Mouse (Mus musculus) monocyte, adult 59 days (primary cell): Measurements from ENCODE around the gene Kcnh4. TPM values are rescaled to one million over a fixed set of nuclear protein-coding genes. Genes with fewer than 3 reads are reported as not detected.

Experiments used
- total RNA-seq, 2 experiments: library from RNA; stranded (reverse); gene quantifications; one replicate each; pipeline ENCODE4 v1.2.4; 2023

Gene Kcnh4
- total RNA-seq: under 1 TPM; 0.18 to 0.33 TPM

GRCm38 (mm10) chr11:100759611-100760233, at the start of gene Kcnh4:
TSS of gene Kcnh4 (minus strand) at chr11:100759942.

GRCm38 (mm10) chr11:100770646-100771408, 11.1 kb upstream of the Kcnh4 start, which contains the start of gene Ghdc:
TSS of gene Ghdc (minus strand) at chr11:100770957.

GRCm38 (mm10) chr11:100762831-100763230, 3.1 kb upstream of the Kcnh4 start, which contains the start of gene Hcrt:
TSS of gene Hcrt (minus strand) at chr11:100762931.

DNA sequence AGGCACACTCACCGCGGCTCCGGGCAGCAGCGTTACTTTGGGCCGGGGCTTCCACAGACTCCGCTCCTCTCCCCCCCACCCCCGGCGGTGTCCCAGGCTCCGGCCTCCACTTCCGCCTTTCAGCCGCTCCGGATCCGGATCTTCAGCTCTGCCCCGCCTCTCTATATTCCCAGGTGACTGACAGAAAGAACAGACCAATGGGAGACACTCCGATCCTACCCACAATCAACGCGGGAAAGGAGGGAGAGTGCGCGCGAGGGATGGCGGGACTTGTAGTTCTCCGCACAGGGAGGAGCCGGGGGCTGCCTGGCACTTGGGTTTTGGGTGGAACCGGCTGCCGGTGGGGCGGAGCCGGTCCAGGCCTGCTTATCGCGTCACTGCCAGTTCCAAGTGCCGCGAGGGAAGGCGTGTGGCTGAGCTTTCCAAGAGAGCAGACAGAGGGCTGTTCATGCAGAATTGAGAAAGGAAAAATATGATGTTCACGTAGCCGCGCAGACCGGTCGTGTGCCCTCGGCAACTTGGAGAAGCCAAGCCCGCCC, 21.6 kb downstream of the Kcnh4 start, which contains the start of gene Rab5c:
Gene Rab5c, minus strand, starts transcription at position 150 of the 539 bp plus-strand sequence.

GRCm38 (mm10) chr11:100713735-100714533, 45.8 kb downstream of the Kcnh4 start, which contains the start of gene Hspb9:
TSS of gene Hspb9 (plus strand) at chr11:100713850.

DNA sequence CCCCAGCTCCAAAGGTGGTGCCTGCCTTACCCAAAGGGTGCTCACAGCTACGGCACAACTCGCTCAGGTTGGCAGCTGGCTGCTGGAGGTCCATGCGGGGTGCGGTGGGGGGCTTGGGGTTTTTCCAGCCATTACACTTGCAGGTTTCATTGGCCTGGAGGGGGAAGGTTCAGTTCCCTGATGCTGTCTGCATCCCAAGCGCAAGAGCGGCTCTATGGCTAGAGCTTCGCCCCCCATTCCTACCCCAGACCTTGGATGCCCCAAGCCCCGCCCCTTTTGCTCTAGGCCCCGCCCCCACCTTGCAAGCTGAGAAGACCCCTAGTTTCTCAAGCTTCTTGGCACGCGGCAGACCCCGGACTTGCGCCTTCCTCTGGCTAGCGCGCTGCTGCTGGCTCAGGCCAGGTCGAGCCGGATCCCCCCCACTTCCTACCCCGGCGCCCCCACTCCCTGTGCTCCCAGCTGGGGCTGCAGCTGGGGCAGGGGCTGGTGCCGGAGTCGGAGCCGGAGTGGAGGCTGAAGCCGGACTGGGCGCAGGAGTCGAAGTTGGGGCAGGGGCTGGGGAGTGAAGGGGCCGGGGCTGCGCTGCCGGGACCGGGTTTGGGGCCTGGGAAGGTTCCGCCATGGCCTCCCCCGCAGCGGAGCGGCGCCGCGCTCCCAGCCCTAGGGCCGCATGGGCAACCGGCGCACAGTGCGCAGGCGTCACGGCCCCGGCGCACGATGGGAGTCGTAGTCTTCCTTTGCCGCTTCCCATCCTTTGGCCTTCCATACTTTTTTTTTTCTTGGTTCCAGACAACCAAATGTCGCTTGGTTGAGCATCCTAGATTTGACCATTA, 47.7 kb downstream of the Kcnh4 start, which contains the start of gene Kat2a:
Gene Kat2a, minus strand, starts transcription at position 683 of the 833 bp plus-strand sequence.

DNA sequence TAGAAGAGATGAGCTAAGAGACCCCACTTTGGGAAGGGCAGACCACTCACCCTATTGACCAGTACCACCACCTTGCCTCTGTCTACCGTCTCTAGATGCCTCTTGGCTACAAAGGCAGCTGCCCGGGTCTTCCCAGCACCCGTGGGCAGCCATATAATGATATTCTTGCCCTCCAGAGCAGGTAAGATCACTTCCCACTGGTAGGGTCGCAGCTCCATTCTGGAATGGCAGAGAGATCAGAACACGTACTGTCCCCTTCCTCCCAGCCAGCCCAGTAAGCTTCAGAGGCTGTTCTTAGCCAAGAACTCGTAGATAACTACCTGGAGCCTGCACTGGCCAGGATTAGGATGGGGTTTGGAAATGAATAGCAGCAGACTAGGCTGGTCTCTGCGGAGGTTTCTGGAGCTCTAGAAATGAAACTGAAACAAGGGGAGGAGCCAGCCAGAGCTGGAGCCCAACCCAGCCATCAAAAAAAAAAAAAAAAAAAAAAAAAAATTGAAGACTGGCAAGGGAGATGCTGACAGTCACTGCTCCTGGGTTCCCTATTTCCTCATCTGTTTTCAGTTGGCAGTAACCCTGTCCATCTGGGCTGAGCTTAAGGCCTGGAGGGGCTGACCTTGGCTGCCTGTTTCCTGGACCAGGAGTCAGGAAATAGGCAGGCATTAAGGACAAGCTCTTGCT, 55.8 kb downstream of the Kcnh4 start, which contains the start of gene Dhx58:
Gene Dhx58, minus strand, starts transcription at position 421 of the 681 bp plus-strand sequence.

GRCm38 (mm10) chr11:100692164-100692616, 67.6 kb downstream of the Kcnh4 start, which contains the start of gene Zfp385c:
TSS of gene Zfp385c (minus strand) at chr11:100692455.

Other genes starting within 250 kb of the Kcnh4 start
- gene Acly, start 231.9 kb downstream of the Kcnh4 start, total RNA-seq: 100 to 1,000 TPM; 163 to 168 TPM
- under 1 TPM; 0.27 to 0.39 TPM for gene Ttc25, start 214.3 kb downstream of the Kcnh4 start, total RNA-seq
- gene Cnp, start 185.0 kb downstream of the Kcnh4 start, total RNA-seq: 10 to 100 TPM; 24.0 to 27.3 TPM
- 100 to 1,000 TPM; 104 to 119 TPM for gene Nkiras2, start 140.7 kb downstream of the Kcnh4 start, total RNA-seq
- gene Dnajc7, start 139.8 kb downstream of the Kcnh4 start, total RNA-seq: 100 to 1,000 TPM; 248 to 252 TPM
- under 1 TPM; 0.29 to 0.67 TPM for gene Zfp385c, start 67.5 kb downstream of the Kcnh4 start, total RNA-seq
- gene Dhx58, start 55.7 kb downstream of the Kcnh4 start, total RNA-seq: 10 to 100 TPM; 41.4 to 43.8 TPM
- gene Kat2a, start 47.5 kb downstream of the Kcnh4 start, total RNA-seq: 10 to 100 TPM; 28.8 to 29.9 TPM
- gene Hspb9, start 46.1 kb downstream of the Kcnh4 start, total RNA-seq: not detected
- 100 to 1,000 TPM; 203 to 217 TPM for gene Rab5c, start 21.7 kb downstream of the Kcnh4 start, total RNA-seq
- not detected for gene Hcrt, start 3.0 kb upstream of the Kcnh4 start, total RNA-seq
- gene Ghdc, start 11.0 kb upstream of the Kcnh4 start, total RNA-seq: 10 to 100 TPM in 1 of 2 experiments, 1 to 10 TPM in 1; 6.2 to 10.5 TPM
- 100 to 1,000 TPM; 118 to 127 TPM for gene Stat5b, start 90.8 kb upstream of the Kcnh4 start, total RNA-seq
- gene Stat5a, start 99.4 kb upstream of the Kcnh4 start, total RNA-seq: 10 to 100 TPM; 58.0 to 67.4 TPM
- gene Stat3, start 179.6 kb upstream of the Kcnh4 start, total RNA-seq: 100 to 1,000 TPM; 339 to 367 TPM
- 1 to 10 TPM; 1.3 to 1.4 TPM for gene Cavin1, start 210.9 kb upstream of the Kcnh4 start, total RNA-seq
- gene Atp6v0a1, start 249.5 kb upstream of the Kcnh4 start, total RNA-seq: 10 to 100 TPM; 42.5 to 47.7 TPM